Mouse (Mus musculus): Measurements from ENCODE around the gene Slx4ip.

Slx4ip gene

GRCm38 (mm10) chr2:137109321-137110213, 218.5 kb downstream of the Slx4ip start:
- no peak for DNase-seq

- no peak for DNase-seq
These were observed 219.3 kb downstream of the Slx4ip start for GRCm38 (mm10) chr2:137110214-137110898.

GRCm38 (mm10) chr2:137113288-137114061, 222.5 kb downstream of the Slx4ip start:
- DNase-seq = no peak

GRCm38 (mm10) chr2:137114248-137115096, 223.5 kb downstream of the Slx4ip start:
- peak; percentile 28 for DNase-seq

GRCm38 (mm10) chr2:137115241-137116024, 224.4 kb downstream of the Slx4ip start:
- DNase-seq = no peak

- no peak for DNase-seq
These were observed 225.1 kb downstream of the Slx4ip start, which contains the start of gene Jag1 for GRCm38 (mm10) chr2:137116025-137116674. TSS of gene Jag1 (minus strand) at chr2:137116644.

- DNase-seq = peak; percentile 52
These were observed 225.8 kb downstream of the Slx4ip start for GRCm38 (mm10) chr2:137116675-137117320.

GRCm38 (mm10) chr2:137117321-137117690, 226.3 kb downstream of the Slx4ip start:
- DNase-seq = peak; percentile 24

Measured in cerebellum, adult 9-10 months (tissue).